Mouse (Mus musculus) urinary bladder, postnatal 0 days (tissue): Measurements from ENCODE around the gene Pdlim7. TPM values are rescaled to one million over a fixed set of nuclear protein-coding genes. Genes with fewer than 3 reads are reported as not detected.

Experiments used
- microRNA-seq: library from miRNA; unstranded; fragments of <30 nt; microRNA quantifications from one replicate; pipeline ENCODE4, GENCODE M21; 2016
- polyA plus RNA-seq: library from polyadenylated mRNA; unstranded; fragments of >200 nt; fragmentation: Nextera tagmentation; extraction: Ambion mirVana; gene quantifications from 2 replicates; pipeline ENCODE4 v1.2.1, GENCODE M21; 2015

Pdlim7 gene
- polyA plus RNA-seq = 767 and 826 TPM in 2 replicates

GRCm38 (mm10) chr13:55513111-55513748, at the start of gene Pdlim7:
Pdlim7 (minus strand) TSS chr13:55513676.

GRCm38 (mm10) chr13:55536194-55537175, 23.0 kb upstream of the Pdlim7 start, which contains the start of gene Ddx41:
Ddx41 (minus strand) TSS chr13:55536658.

GRCm38 (mm10) chr13:55529198-55529915, 15.9 kb upstream of the Pdlim7 start, which contains the start of gene Dok3:
Dok3 (minus strand) TSS chr13:55529296.

GRCm38 (mm10) chr13:55487578-55488498, 25.6 kb downstream of the Pdlim7 start, which contains the start of gene Dbn1:
Dbn1 (minus strand) TSS chr13:55488111.

GRCm38 (mm10) chr13:55464027-55464884, 49.2 kb downstream of the Pdlim7 start, which contains the start of gene Prr7:
Prr7 (plus strand) TSS chr13:55464267.

Small RNAs within 50 kb of the gene (microRNA-seq; reads per million reads assigned to microRNA genes)
- gene Mir6943 = not detected
- gene Mir6944 = 4.3 reads per million, percentile 7 among the genes with 10 or more reads in this experiment
- 8.3 reads per million, percentile 17 among the genes with 10 or more reads in this experiment for gene Mir6945

Other genes with a start within 250 kb of the Pdlim7 start
- 381 and 386 TPM in 2 replicates for gene Prelid1, start 193.2 kb downstream of the Pdlim7 start, polyA plus RNA-seq
- gene Rab24, start 191.7 kb downstream of the Pdlim7 start, polyA plus RNA-seq = 53.5 and 60.3 TPM in 2 replicates
- gene Mxd3, start 183.9 kb downstream of the Pdlim7 start, polyA plus RNA-seq = 8.5 and 9.3 TPM in 2 replicates
- gene Lman2, start 150.9 kb downstream of the Pdlim7 start, polyA plus RNA-seq = 57.9 and 62.4 TPM in 2 replicates
- gene Rgs14, start 143.9 kb downstream of the Pdlim7 start, polyA plus RNA-seq = 0.49 and 1.8 TPM in 2 replicates
- not detected in 2 replicates for gene Slc34a1, start 115.5 kb downstream of the Pdlim7 start, polyA plus RNA-seq
- not detected in 2 replicates for gene Pfn3, start 98.4 kb downstream of the Pdlim7 start, polyA plus RNA-seq
- gene F12, start 86.9 kb downstream of the Pdlim7 start, polyA plus RNA-seq = 0.30 TPM in 1 of 2 replicates, not detected in the other
- 21.2 and 22.9 TPM in 2 replicates for gene Grk6, start 68.6 kb downstream of the Pdlim7 start, polyA plus RNA-seq
- gene Prr7, start 49.4 kb downstream of the Pdlim7 start, polyA plus RNA-seq = 0.42 TPM in 1 of 2 replicates, not detected in the other
- gene Dbn1, start 25.6 kb downstream of the Pdlim7 start, polyA plus RNA-seq = 55.6 and 76.0 TPM in 2 replicates
- 2.6 and 9.6 TPM in 2 replicates for gene Dok3, start 15.6 kb upstream of the Pdlim7 start, polyA plus RNA-seq
- gene Ddx41, start 23.0 kb upstream of the Pdlim7 start, polyA plus RNA-seq = 23.4 and 27.9 TPM in 2 replicates
- 12.6 and 13.7 TPM in 2 replicates for gene Fam193b, start 57.4 kb upstream of the Pdlim7 start, polyA plus RNA-seq
- gene Tmed9, start 60.1 kb upstream of the Pdlim7 start, polyA plus RNA-seq = 104 and 125 TPM in 2 replicates
- gene B4galt7, start 86.2 kb upstream of the Pdlim7 start, polyA plus RNA-seq = 18.9 and 19.7 TPM in 2 replicates
- gene Caml, start 109.3 kb upstream of the Pdlim7 start, polyA plus RNA-seq = 32.8 and 38.6 TPM in 2 replicates
- gene Ddx46, start 121.4 kb upstream of the Pdlim7 start, polyA plus RNA-seq = 15.8 and 16.5 TPM in 2 replicates
- 36.8 and 41.9 TPM in 2 replicates for gene B230219D22Rik, start 179.4 kb upstream of the Pdlim7 start, polyA plus RNA-seq
- 50.2 and 50.5 TPM in 2 replicates for gene Txndc15, start 201.0 kb upstream of the Pdlim7 start, polyA plus RNA-seq
- 44.6 and 45.8 TPM in 2 replicates for gene Pcbd2, start 213.7 kb upstream of the Pdlim7 start, polyA plus RNA-seq